Mouse (Mus musculus) myocyte (in vitro differentiated cells): ENCODE data around the gene Ogfod1. TPM values are rescaled to one million over a fixed set of nuclear protein-coding genes. Genes with fewer than 3 reads are reported as not detected.

ENCODE experiments used
- H3K27me3 ChIP-seq: one replicate; pipeline ENCODE4 v1.6.1; 2011; ENCODE audit not compliant: control insufficient read depth, insufficient read depth, insufficient read length
- H3K36me3 ChIP-seq: one replicate; pipeline ENCODE4 v1.6.1; 2011; ENCODE audit not compliant: control insufficient read depth, insufficient read depth
- H3K4me2 ChIP-seq: one replicate; pipeline ENCODE4 v1.6.1; 2011; ENCODE audit warnings: low read depth, control low read depth
- H3K4me3 ChIP-seq: one replicate; pipeline ENCODE4 v1.5.1; 2011; ENCODE audit warnings: mild to moderate bottlenecking, control low read depth, moderate library complexity
- H3K79me2 ChIP-seq: one replicate; pipeline ENCODE4 v1.6.1; 2011; ENCODE audit not compliant: control insufficient read depth, insufficient read depth
- H3ac ChIP-seq: one replicate; pipeline ENCODE4 v1.6.1; 2011; ENCODE audit not compliant: control insufficient read depth, insufficient read length
- CEBPB ChIP-seq: IDR thresholded peaks from 2 replicates; pipeline ENCODE4 v1.6.1; 2011; ENCODE audit warnings: mild to moderate bottlenecking, moderate library complexity; ENCODE audit not compliant: poor library complexity, insufficient read depth, severe bottlenecking
- E2F4 ChIP-seq: IDR thresholded peaks from one replicate; pipeline ENCODE4 v1.6.1; 2011; ENCODE audit warnings: mild to moderate bottlenecking, control low read depth, moderate library complexity; ENCODE audit not compliant: insufficient read depth
- MAX ChIP-seq: IDR thresholded peaks from one replicate; pipeline ENCODE4 v1.6.1; 2011; ENCODE audit warnings: low read depth, mild to moderate bottlenecking, control low read depth
- MYOD1 ChIP-seq, 3 experiments: IDR thresholded peaks; one replicate each; pipeline ENCODE4 v1.6.1; 2011; ENCODE audit warnings: control low read depth in 2 of 3, low read depth in 2 of 3, mild to moderate bottlenecking in 2 of 3, moderate library complexity in 1 of 3; ENCODE audit not compliant: insufficient read length in 2 of 3, control insufficient read depth in 1 of 3
- MYOG ChIP-seq, 3 experiments: IDR thresholded peaks; one replicate each; pipeline ENCODE4 v1.6.1; 2011; ENCODE audit warnings: control low read depth in 2 of 3, low read depth in 2 of 3, mild to moderate bottlenecking in 2 of 3; ENCODE audit not compliant: insufficient read length in 2 of 3, control insufficient read depth in 1 of 3, insufficient read depth in 1 of 3
- POLR2A ChIP-seq: IDR thresholded peaks from one replicate; pipeline ENCODE4 v1.6.1; 2011; ENCODE audit warnings: low read depth, mild to moderate bottlenecking, control low read depth, moderate library complexity; ENCODE audit not compliant: insufficient read length
- POLR2AphosphoS2 ChIP-seq: IDR thresholded peaks from one replicate; pipeline ENCODE4 v1.6.1; 2011; ENCODE audit warnings: low read depth, control low read depth; ENCODE audit not compliant: insufficient read length
- REST ChIP-seq: IDR thresholded peaks from one replicate; pipeline ENCODE4 v1.6.1; 2011; ENCODE audit warnings: mild to moderate bottlenecking, control low read depth, moderate library complexity; ENCODE audit not compliant: insufficient read depth, insufficient read length
- SRF ChIP-seq: IDR thresholded peaks from one replicate; pipeline ENCODE4 v1.6.1; 2011; ENCODE audit warnings: low read depth; ENCODE audit not compliant: control insufficient read depth, insufficient read length
- TCF12 ChIP-seq: IDR thresholded peaks from one replicate; pipeline ENCODE4 v1.6.1; 2011; ENCODE audit warnings: mild to moderate bottlenecking, control low read depth; ENCODE audit not compliant: poor library complexity, insufficient read depth, severe bottlenecking
- TCF3 ChIP-seq: IDR thresholded peaks from one replicate; pipeline ENCODE4 v1.6.1; 2011; ENCODE audit warnings: low read depth, control low read depth; ENCODE audit not compliant: insufficient read length
- USF1 ChIP-seq: IDR thresholded peaks from one replicate; pipeline ENCODE4 v1.6.1; 2011; ENCODE audit warnings: low read depth, mild to moderate bottlenecking, control low read depth, moderate library complexity
- polyA plus RNA-seq: library from polyadenylated mRNA; unstranded; fragments of >200 nt; fragmentation: generic; extraction: Trizol; gene quantifications from one replicate; pipeline ENCODE4 v1.2.1, GENCODE M21; 2012; ENCODE audit warnings: missing spikeins

Gene Ogfod1
- polyA plus RNA-seq, result 15.6 TPM

DNA sequence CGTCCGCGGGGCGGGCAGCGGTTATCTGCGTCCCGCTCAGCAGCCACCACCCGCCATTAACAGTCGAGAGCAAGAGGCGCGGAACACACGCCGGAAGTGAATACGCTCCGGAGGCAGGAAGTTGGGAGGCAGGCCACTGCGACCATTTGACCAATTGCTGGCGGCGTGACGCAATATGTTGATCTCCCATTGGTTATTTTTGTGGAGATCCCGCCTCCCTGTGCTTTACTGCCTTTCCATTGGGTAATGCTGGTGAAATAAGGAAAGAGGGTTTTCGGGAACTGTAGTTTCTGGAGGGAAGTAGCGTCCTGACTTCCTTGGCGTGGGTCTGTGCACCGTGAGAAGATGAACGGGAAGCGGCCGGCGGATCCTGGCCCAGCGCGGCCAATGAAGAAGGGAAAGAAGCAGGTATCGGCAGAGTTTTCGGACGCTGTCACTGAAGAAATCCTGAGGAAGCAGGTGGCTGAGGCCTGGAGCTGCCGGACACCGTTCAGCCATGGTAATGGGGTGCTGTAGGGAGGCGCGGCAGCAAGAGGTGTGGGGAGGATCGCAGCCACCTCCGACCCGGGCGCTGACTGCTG lies at the start of gene Ogfod1, which contains the start of gene Nudt21:
Ogfod1 (plus strand) TSS at position 255 of the 581 bp plus-strand sequence.
Nudt21 (minus strand) TSS at position 88 of the 581 bp plus-strand sequence.
- TF ChIP-seq POLR2A (peak; percentile 69), REST (no peak), MYOG (IDR thresholded peaks at IDR 0.05; ENCODE audit: control insufficient read depth in 1 of 3, insufficient read depth in 1 of 3, insufficient read length in 2 of 3, low read depth in 2 of 3) (no peak), TCF12 (no peak), MYOD1 (IDR thresholded peaks at IDR 0.05; ENCODE audit: control insufficient read depth in 1 of 3, insufficient read length in 2 of 3, low read depth in 2 of 3) (no peak), CEBPB (peak; percentile 85; the same call in 1 of the 2 replicates)
- peaks cover 63% of the 10 kb centered on the region for H3K79me2 ChIP-seq
- peak within 1 kb of the TSS; percentile 74 for H3K4me3 ChIP-seq
- peak within 1 kb of the TSS; percentile 91 for H3ac ChIP-seq
- H3K36me3 ChIP-seq, result peaks cover 10% of the 10 kb centered on the region
- no peaks in the 10 kb centered on the region for H3K27me3 ChIP-seq
- H3K4me2 ChIP-seq, result peak within 1 kb of the TSS; percentile 93

DNA sequence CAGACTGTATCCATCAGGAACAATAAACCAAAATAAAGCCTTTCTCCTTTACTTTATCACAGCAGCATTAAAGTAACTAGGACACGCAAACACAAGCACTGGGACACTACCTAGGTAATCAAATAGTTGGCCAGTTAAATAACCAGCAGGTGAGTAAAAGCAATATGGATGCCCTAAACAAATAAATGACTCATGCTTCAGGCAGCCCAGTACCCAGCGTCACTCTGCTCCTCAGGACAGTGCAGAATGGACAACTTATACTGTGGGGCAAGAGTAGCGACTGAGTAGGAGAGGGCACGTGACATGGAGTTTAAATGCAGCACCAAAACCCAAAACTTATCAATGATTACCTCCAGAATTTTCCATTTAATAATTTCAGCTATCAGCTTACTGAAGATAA lies 47.3 kb upstream of the Ogfod1 start:
- Histone ChIP-seq H3K4me3 (no peak overlapping the region), H3K79me2 (no peaks in the 10 kb centered on the region), H3ac (no peak overlapping the region), H3K36me3 (peaks cover 22% of the 10 kb centered on the region), H3K4me2 (no peak overlapping the region), H3K27me3 (no peaks in the 10 kb centered on the region)
- TF ChIP-seq MYOG (IDR thresholded peaks at IDR 0.05; ENCODE audit: control insufficient read depth in 1 of 3, insufficient read depth in 1 of 3, insufficient read length in 2 of 3, low read depth in 2 of 3) (no peak), USF1 (no peak), CEBPB (no peak), MAX (no peak), REST (no peak), POLR2A (no peak)

DNA sequence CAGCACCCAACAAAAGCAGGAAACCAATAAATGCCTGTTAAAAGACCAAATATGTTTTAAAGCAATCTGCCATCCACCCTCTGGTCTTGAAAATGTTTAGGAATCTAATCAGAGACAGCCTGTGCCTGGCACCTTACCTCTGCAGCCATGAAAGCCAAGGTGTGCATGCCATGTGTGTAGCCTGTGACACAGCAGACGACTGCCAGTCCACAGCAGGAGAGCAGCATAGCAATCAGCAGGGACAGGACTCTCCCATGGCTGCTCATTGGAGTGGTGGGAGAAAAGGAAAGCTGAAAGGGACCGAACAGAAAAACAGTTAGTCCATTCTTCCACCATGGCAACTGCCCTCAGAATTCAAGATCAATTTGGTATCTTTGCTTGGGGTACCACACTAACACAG lies 38.0 kb upstream of the Ogfod1 start:
- Histone ChIP-seq H3K4me3 (no peak overlapping the region), H3K36me3 (peaks cover 33% of the 10 kb centered on the region), H3K4me2 (no peak overlapping the region), H3K27me3 (no peaks in the 10 kb centered on the region), H3K79me2 (no peaks in the 10 kb centered on the region), H3ac (no peak overlapping the region)
- TF ChIP-seq TCF3 (no peak), MAX (no peak), REST (no peak), MYOD1 (IDR thresholded peaks at IDR 0.05; ENCODE audit: control insufficient read depth in 1 of 3, insufficient read length in 2 of 3, low read depth in 2 of 3) (no peak), SRF (no peak), POLR2A (no peak), CEBPB (no peak), USF1 (no peak), POLR2AphosphoS2 (no peak), MYOG (IDR thresholded peaks at IDR 0.05; ENCODE audit: control insufficient read depth in 1 of 3, insufficient read depth in 1 of 3, insufficient read length in 2 of 3, low read depth in 2 of 3) (no peak), E2F4 (no peak), TCF12 (no peak)

DNA sequence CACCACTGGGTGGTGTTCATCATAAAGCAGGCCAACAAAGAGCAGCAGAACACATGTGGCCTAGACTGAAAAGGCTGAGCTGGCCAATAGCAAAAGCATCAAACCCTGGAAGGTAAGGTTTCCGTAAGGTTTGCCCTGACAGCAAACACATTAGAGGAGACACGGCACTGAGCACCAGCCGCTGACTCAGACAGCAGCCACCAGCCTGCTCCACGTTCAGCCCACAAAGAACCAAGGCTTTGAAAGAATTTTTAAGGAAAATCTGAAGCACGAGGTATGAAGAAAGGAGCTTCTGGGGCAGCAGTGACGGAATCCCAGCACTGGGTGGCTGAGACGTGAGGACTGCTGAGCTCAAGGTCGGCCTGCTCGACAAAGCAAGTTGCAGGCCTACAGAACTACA lies 32.9 kb upstream of the Ogfod1 start:
- Histone ChIP-seq H3K36me3 (peaks cover 21% of the 10 kb centered on the region), H3K27me3 (no peaks in the 10 kb centered on the region), H3ac (no peak overlapping the region), H3K4me3 (no peak overlapping the region), H3K79me2 (peaks cover 47% of the 10 kb centered on the region), H3K4me2 (no peak overlapping the region)
- no peak for TF ChIP-seq MYOG (IDR thresholded peaks at IDR 0.05; ENCODE audit: control insufficient read depth in 1 of 3, insufficient read depth in 1 of 3, insufficient read length in 2 of 3, low read depth in 2 of 3)
- no peak for TF ChIP-seq CEBPB
- TF ChIP-seq POLR2AphosphoS2, result no peak
- TF ChIP-seq USF1, result no peak

DNA sequence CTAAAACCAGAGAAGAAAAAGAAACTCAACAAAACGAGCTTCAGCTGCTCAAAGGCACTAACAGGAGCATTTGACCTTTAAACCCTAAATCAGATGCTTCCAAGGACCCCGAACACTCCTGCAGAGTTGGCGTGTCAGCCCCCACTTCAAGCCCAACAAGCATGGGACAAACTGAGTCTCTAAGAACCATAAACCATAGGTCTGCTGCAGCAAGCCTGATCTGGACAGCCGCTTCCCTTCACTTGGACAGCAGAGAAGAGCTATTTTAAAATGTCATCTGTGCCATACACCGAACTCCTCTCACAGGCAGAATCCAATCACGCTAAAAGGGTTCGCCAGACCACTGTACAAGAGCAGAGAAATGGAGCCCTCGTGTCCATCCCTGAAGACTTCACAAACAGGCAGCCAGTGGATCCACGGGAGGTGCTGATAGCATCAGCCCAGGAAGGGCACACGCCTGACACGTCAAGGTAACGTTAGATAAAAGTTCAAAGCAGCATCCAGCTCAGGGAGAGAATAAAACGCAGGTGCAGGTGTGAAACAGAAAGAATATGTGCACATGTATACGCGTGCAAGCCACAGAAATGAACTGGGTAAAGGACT lies 27.7 kb upstream of the Ogfod1 start:
- no peak overlapping the region for H3K4me2 ChIP-seq
- peaks cover 5% of the 10 kb centered on the region for H3K36me3 ChIP-seq
- H3K4me3 ChIP-seq, result no peak overlapping the region
- peaks cover 74% of the 10 kb centered on the region for H3K79me2 ChIP-seq
- no peak overlapping the region for H3ac ChIP-seq
- no peak for TF ChIP-seq REST
- TF ChIP-seq POLR2AphosphoS2, result no peak
- TF ChIP-seq SRF, result no peak
- TF ChIP-seq POLR2A, result no peak
- TF ChIP-seq TCF3, result no peak
- no peak for TF ChIP-seq USF1
- no peak for TF ChIP-seq MYOD1 (IDR thresholded peaks at IDR 0.05; ENCODE audit: control insufficient read depth in 1 of 3, insufficient read length in 2 of 3, low read depth in 2 of 3)
- no peak for TF ChIP-seq CEBPB
- TF ChIP-seq TCF12, result no peak
- no peak for TF ChIP-seq MAX
- TF ChIP-seq E2F4, result no peak
- TF ChIP-seq MYOG (IDR thresholded peaks at IDR 0.05; ENCODE audit: control insufficient read depth in 1 of 3, insufficient read depth in 1 of 3, insufficient read length in 2 of 3, low read depth in 2 of 3), result no peak
- no peaks in the 10 kb centered on the region for H3K27me3 ChIP-seq
